Mouse (Mus musculus) liver, embryonic 14.5 days (tissue): ENCODE measurements at regions not wholly inside any gene's neighbourhood (a gene's known extent, or its start where the extent isn't known, plus 50 kb on each side); places are given as distances from the start of the nearest gene placed in this dataset.

Experiments used
- CTCF ChIP-seq: IDR thresholded peaks from 2 replicates; pipeline ENCODE4 v1.5.1; 2016; ENCODE audit warnings: antibody characterized with exemption, low read depth, control low read depth
- EP300 ChIP-seq: IDR thresholded peaks from 2 replicates; pipeline ENCODE4 v1.6.1; 2016; ENCODE audit warnings: antibody characterized with exemption, low read depth

GRCm38 (mm10) chr5:133634481-133634880 is 465.0 kb upstream of the Castor2 start:
- no peak for TF ChIP-seq CTCF
- TF ChIP-seq EP300: no peak
